Mouse (Mus musculus): ENCODE measurements around the gene Wipf1.

- no peak for TF ChIP-seq POLR2A (IDR thresholded peaks at IDR 0.05; ENCODE audit: control insufficient read depth, extremely low read depth, insufficient read depth, low read length, poor library complexity)
- TF ChIP-seq CTCF (IDR thresholded peaks at IDR 0.05; ENCODE audit: borderline replicate concordance, control insufficient read depth, extremely low read depth, insufficient read depth, low read length, poor library complexity) = no peak
Measured at GRCm38 (mm10) chr2:73456154-73456553, 73.4 kb downstream of the Wipf1 start.
